Mouse (Mus musculus) spleen, postnatal 36 days (tissue): Measurements from ENCODE around the gene Gpr35.

Experiments used
- DNase-seq, 2 experiments: peaks; one replicate each; pipeline ENCODE4 v3.0.0; 2022; ENCODE audit warnings: low spot score in 2 of 2, mixed read lengths in 1 of 2

The Gpr35 gene

DNA sequence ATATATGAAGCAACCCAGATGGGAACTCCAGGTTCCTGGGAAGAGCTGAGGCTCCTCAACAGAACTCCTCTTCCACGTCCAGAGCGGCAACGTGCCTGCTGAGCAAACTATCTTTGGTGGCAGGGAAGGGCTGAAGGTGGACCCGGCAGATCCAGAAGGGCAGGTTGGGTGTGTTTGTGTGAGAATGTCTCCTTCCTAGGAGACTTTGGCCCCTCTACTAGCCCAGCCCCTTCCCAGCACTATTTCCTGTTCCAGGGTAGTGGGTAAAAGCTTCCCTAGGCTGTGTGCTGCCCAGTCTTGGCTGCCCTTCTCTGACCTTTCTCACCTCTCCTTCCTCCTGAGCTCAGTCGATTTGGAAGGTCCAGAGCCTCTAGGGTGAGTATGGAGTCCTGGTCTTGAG lies at the start of gene Gpr35:
TSS of gene Gpr35 (plus strand) at position 259 of the 400 bp plus-strand sequence.
- no peak for DNase-seq

GRCm38 (mm10) chr1:92902786-92903185 lies 47.9 kb upstream of the Gpr35 start, which contains the start of gene Ankmy1:
TSS of gene Ankmy1 (minus strand) at chr1:92902906.
- DNase-seq, result no peak

- DNase-seq, result no peak
These were observed 47.0 kb upstream of the Gpr35 start for GRCm38 (mm10) chr1:92903627-92904026.

DNA sequence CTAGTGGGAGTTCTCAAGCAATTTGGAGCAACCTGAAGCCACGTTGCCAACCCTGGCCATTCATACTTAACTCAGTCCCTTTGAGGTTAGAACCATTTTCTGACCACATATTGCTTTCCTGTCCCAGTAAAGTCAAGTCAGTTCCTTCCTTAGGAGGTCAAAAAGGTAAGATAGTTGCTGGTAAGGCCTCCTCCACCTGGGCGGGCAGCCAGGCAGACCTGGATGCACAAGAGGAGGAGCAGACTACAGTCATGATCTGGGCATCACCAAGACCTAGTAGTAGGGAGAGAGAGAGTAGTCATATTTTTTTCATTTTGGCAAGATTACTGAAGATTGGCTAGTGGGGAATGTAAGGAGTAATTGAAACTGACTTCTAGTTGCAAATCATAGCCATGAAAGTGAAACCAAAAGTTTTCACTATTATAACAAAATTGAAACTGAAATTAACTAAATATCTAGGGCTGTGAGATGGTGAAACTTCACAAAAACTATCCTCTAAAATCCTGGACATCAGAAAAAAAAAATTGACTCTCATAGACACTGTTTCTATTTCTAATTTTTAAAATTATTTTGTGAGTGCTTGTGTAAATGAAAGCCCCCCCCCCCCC lies 44.9 kb upstream of the Gpr35 start:
- DNase-seq, result no peak

GRCm38 (mm10) chr1:92906779-92907631 lies 43.7 kb upstream of the Gpr35 start, which contains the start of gene Dusp28:
TSS of gene Dusp28 (plus strand) at chr1:92906981.
- DNase-seq, result peak; percentile 84 to 87

DNA sequence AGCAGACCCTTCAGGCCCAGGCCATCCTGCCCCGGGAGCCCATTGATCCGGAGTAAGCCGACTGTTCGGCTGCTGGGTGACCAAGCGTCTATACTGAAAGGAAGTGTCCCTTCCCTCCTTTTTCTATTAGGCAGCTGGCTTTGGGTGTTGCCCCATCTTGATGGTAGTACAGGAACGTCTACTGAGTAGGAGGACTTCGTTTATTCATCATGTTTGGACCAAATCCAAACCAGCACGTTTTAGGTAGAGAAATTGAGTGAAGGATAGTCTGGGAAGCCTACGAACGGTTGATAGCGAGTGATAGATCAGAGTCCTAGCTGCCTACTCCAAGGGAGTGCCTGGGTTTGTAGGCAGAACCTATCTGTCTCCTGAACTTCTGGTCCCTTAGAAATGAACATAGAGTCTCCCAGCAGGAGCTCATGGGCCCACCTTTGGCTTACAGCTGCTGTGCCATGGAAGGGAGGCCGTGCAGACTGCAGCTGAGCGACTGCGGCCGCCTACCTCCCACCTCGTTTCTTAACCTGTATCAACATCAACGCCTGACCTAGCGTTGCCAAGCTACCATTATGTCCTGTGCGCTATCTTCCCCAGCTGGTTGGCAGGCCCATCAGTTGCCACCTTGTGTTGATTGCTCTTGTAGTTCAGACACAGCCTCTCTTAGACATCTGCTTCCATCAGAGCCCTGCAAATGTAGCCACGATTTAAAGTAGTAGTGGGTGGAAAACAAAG lies 42.9 kb upstream of the Gpr35 start:
- no peak for DNase-seq

DNA sequence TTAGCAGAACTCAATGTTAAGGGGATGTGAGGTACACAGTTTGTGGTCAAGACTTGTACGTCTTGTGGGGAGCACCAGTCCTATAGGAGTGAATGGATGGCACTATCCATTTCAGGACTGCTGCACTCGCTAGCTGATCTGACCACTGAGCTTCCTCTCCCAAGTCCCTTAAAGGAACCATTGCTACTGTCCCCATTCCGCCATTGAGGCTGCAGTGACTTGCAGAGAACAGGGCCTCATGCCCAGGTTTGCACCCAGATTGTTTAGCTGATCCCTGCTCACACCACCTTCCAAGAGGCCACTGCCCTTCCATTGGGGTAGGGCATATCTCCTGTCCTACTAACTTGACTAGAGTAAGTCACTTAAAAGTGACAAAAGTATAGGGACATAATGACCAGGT lies 42.0 kb upstream of the Gpr35 start:
- DNase-seq, result no peak

DNA sequence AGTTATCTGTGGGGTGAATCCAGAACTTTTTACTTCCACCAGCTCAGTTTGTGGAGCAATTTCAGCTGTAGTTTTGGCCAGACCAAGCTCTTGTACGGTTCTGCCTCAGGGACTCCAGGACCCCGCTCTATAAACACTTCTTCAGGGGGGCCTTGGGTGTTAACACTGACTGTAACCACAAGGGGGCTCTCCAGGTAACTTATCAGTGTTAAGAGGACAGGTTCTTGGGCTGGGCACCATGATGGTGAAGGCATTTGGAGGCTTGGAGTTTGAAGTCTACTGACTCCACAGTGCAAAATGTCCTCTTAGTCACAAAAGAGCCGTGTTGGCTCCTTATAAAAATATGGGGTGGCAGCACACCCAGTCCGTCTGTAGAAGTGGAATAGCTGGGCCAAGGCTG lies 41.6 kb upstream of the Gpr35 start:
- DNase-seq, result peak in 1 of 2 experiments; percentile 17

GRCm38 (mm10) chr1:92910239-92910885 lies 40.3 kb upstream of the Gpr35 start, which contains the start of gene Rnpepl1:
TSS of gene Rnpepl1 (plus strand) at chr1:92910783.
- peak; percentile 75 to 78 for DNase-seq

GRCm38 (mm10) chr1:92910925-92911720 lies 39.5 kb upstream of the Gpr35 start:
- DNase-seq, result peak; percentile 27 to 39

DNA sequence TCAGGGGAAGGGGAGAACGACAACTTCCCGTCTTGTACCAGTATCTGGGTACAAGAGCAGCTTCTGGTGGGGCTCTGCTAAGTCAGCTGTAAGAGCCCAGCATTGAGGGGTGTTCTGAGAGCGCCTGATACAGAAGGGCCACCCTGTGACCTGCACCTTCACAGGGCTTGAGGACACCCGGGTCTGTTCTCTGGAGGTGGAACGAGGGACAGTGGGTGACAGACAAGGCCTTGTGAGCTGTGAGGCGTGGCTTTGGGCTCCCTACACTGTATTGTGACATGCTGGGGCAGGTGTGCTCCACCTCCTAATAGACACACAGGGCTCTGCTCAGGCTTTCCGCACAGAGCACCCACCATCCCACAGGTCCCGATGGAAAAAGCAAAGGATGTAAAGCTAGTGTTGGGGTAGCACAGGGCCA lies 38.9 kb upstream of the Gpr35 start:
- DNase-seq, result no peak

GRCm38 (mm10) chr1:92912286-92912685 lies 38.4 kb upstream of the Gpr35 start:
- DNase-seq, result no peak

- no peak for DNase-seq
These were observed 36.4 kb upstream of the Gpr35 start for GRCm38 (mm10) chr1:92914239-92914638.

GRCm38 (mm10) chr1:92914993-92915392 lies 35.7 kb upstream of the Gpr35 start:
- DNase-seq, result no peak

- no peak for DNase-seq
These were observed 33.9 kb upstream of the Gpr35 start for GRCm38 (mm10) chr1:92916725-92917124.

DNA sequence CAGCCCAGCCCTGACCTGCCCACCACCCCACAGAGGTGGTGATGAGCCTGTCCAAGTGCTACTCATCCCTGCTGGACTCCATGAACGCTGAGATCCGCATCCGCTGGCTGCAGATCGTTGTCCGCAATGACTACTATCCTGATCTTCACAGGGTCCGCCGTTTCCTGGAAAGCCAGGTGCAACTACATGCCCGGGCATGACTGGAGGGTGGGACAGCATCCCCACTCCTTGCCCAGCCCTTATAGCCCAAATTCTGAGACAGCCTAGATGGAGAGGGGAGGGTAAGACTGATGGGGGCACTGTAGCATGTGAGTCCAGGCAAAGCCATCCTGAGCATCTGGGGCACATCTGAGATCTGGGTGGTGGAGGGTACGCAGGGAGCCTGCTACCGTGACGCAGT lies 31.5 kb upstream of the Gpr35 start:
- DNase-seq, result no peak

- DNase-seq, result no peak
These were observed 30.9 kb upstream of the Gpr35 start for GRCm38 (mm10) chr1:92919775-92920174.

- no peak for DNase-seq
These were observed 30.0 kb upstream of the Gpr35 start for GRCm38 (mm10) chr1:92920474-92921200.

DNA sequence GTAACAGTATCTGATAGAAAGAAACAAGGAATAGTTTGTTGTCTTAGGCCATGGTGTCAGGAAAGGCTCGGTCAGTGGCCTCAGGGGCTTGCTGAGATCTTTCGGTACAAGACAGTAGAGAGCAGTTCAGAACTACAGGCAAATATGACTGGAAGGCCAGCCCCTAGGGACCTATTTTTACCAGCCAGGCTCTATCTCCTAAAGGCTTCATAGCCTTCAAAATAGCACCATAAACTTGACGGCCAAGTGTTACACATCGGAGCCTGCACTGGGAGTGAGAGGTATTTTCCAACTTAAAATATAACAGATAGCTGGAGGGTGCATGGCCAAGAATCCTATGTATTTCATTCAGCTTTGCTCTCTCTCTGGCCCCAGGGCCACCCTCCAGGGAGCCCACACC lies 29.2 kb upstream of the Gpr35 start:
- no peak for DNase-seq

DNA sequence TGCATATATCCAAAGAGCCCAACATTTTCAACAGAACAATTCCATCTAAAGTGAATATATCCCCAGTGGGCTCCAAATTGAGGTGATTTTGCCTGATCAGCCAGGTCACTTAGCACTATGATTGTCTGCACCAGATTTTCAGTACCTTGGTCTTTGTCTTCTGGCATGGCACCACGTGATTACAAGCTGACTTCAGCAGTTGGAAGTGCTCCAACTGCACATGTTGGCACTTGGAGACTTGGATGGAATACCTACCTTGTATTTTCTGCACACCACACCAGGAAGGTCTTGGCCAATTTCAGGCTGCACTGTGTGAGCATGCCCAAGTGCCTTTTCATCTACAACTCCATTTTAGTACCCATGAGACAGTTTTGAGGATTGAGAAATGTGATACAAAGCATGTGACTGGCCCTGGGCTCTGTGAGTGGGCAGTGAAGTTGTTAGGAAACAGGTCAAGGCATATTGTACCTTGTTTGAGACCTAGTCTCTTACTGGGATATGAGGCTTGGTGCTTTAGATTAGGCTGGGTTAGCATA lies 20.4 kb upstream of the Gpr35 start:
- no peak for DNase-seq
